Mouse (Mus musculus) adrenal gland (tissue): ENCODE measurements at regions not wholly inside any gene's neighbourhood (a gene's known extent, or its start where the extent isn't known, plus 50 kb on each side); places are given as distances from the start of the nearest gene placed in this dataset.
"Not testable (repeated sequence)": the region's sequence is repeated elsewhere in the genome, so short reads cannot be mapped to it uniquely, and the experiment has no call there.

Experiments used
- intact Hi-C: fragments of 180-260 bp; cut with DNase I; formaldehyde crosslinking; loops from one replicate; pipeline ENCODE4 v1.15.1; 2025

GRCm38 (mm10) chr13:73034065-73034831 is 226.0 kb upstream of the Irx4 start:
- intact Hi-C loops, result loop anchor here (5.0 to 10.0 kb wide), 2 partner anchors 1579 to 1927 kb away; no protein-coding TSS in a partner anchor

- intact Hi-C loops, result loop anchor here (5.0 to 10.0 kb wide), 2 partner anchors 1580 to 1928 kb away; no protein-coding TSS in a partner anchor
Observed at GRCm38 (mm10) chr13:73034886-73035285, 225.4 kb upstream of the Irx4 start.

- intact Hi-C loops, result loop anchor here (10.0 kb wide), 1 partner anchor 1581 kb away; no protein-coding TSS in a partner anchor
Observed at GRCm38 (mm10) chr13:73035336-73035940, 224.8 kb upstream of the Irx4 start.

GRCm38 (mm10) chr13:73039731-73040130 is 220.5 kb upstream of the Irx4 start:
- intact Hi-C loops, result loop anchor here (10.0 kb wide), 1 partner anchor 1585 kb away; no protein-coding TSS in a partner anchor

- intact Hi-C loops, result no loop called here
Observed at GRCm38 (mm10) chr13:73041233-73042040, 218.8 kb upstream of the Irx4 start.

- intact Hi-C loops, result no loop called here
Observed at GRCm38 (mm10) chr13:73069840-73070530, 190.3 kb upstream of the Irx4 start.

- intact Hi-C loops, result no loop called here
Observed at GRCm38 (mm10) chr13:73070531-73070908, 189.8 kb upstream of the Irx4 start.

GRCm38 (mm10) chr13:73071032-73071431 is 189.2 kb upstream of the Irx4 start:
- intact Hi-C loops, result no loop called here

- intact Hi-C loops, result no loop called here
Observed at GRCm38 (mm10) chr13:73071854-73072852, 188.1 kb upstream of the Irx4 start.

GRCm38 (mm10) chr13:73077866-73078430 is 182.3 kb upstream of the Irx4 start:
- intact Hi-C loops, result no loop called here

- intact Hi-C loops, result not testable (repeated sequence)
Observed at GRCm38 (mm10) chr13:73087815-73088214, 172.5 kb upstream of the Irx4 start.

- intact Hi-C loops, result no loop called here
Observed at GRCm38 (mm10) chr13:73091886-73092285, 168.4 kb upstream of the Irx4 start.

GRCm38 (mm10) chr13:73097502-73097901 is 162.8 kb upstream of the Irx4 start:
- intact Hi-C loops, result no loop called here

- intact Hi-C loops, result no loop called here
Observed at GRCm38 (mm10) chr13:73099407-73099806, 160.9 kb upstream of the Irx4 start.

GRCm38 (mm10) chr13:73107250-73107993 is 152.9 kb upstream of the Irx4 start:
- intact Hi-C loops, result no loop called here

- intact Hi-C loops, result no loop called here
Observed at GRCm38 (mm10) chr13:73116822-73117632, 143.3 kb upstream of the Irx4 start.

- intact Hi-C loops, result no loop called here
Observed at GRCm38 (mm10) chr13:73117633-73118076, 142.6 kb upstream of the Irx4 start.

- intact Hi-C loops, result no loop called here
Observed at GRCm38 (mm10) chr13:73122945-73123344, 137.3 kb upstream of the Irx4 start.
